Mouse (Mus musculus) heart, adult 10 weeks (tissue): Measurements from ENCODE around the gene Pllp. TPM values are rescaled to one million over a fixed set of nuclear protein-coding genes. Genes with fewer than 3 reads are reported as not detected.

Experiments
- polyA plus RNA-seq: library from polyadenylated mRNA; stranded (reverse); fragments of 350-450 nt; fragmentation: Illumina TruSeq; extraction: RNeasy Lipid Tissue Mini Kit (QIAGEN cat#74804); gene quantifications from one replicate; pipeline ENCODE4 v1.2.3, GENCODE M21; 2014; ENCODE audit warnings: low read depth, low replicate concordance

Gene Pllp
- 1.2 TPM for polyA plus RNA-seq

DNA sequence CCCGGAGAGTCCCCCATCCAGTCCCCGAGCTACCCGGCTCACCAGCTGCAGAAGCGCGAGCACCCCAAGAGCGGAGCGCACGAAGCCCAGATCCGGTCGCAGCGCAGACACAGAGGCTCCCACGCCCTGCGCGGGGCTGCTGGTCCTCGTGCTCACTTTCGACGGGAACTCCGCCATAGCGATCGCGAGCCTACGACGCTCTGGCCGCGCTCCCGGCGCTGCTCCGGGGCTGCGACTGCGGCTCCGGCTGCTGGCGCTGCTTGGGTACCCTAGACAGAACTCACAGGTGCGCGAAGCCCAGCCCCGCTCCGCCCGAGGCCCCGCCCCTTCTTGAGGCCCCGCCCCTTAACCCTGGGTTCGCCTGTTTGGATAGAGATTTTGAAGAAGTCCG is at the start of gene Pllp:
Gene Pllp, minus strand, starts transcription at position 285 of the 391 bp plus-strand sequence.

GRCm38 (mm10) chr8:94745476-94746184 is 49.6 kb upstream of the Pllp start, which contains the start of gene Ccl22:
Gene Ccl22 (plus strand): TSS chr8:94745590.

DNA sequence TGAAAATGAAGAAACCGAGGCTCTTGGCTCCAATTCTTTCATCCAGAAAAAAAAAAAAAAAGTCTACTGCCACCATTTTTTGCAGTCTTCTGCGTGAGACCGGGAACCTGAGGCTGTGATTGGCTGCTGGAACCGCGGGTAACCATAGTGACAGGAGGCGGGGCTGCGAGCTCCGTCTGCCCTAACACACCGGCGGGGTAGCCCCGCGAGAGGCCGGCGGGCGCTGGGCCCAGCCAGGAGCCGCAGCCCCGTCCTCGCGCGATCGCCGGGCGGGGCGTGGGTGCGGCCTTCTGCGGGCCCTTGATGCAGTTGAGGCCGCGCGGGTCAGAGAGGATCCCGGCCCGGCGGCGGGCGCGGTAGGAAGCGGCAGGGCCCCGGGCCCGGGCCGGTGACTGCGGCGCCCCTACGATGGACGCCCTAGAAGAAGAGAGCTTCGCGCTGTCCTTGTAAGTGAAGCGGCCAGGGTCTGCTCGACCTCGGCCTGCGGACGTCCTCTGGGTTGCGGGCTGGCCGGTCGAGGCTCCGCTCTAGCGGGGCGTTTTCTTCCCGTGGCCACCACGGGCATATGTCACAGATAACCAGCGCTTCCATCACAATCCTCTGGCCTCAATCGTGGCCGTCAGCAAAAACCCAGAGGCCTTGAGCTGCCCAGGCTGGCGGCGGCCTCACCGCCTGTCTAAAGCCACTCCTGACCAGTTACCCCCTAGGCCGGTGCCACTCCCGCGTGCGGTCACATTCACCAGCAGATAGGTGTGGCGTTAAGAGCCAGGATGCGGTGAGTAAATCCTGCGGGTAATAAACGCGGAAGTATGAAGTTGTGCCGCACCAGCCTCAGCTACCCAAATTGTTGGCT is 29.4 kb downstream of the Pllp start, which contains the start of gene Arl2bp:
Gene Arl2bp, plus strand, starts transcription at position 145 of the 853 bp plus-strand sequence.

Other genes starting within 250 kb of the Pllp start
- 5.0 TPM for gene Cpne2, start 163.3 kb downstream of the Pllp start, polyA plus RNA-seq
- gene Rspry1, start 94.3 kb downstream of the Pllp start, polyA plus RNA-seq, result 9.7 TPM
- gene Fam192a, start 94.3 kb downstream of the Pllp start, polyA plus RNA-seq, result 28.1 TPM
- gene Arl2bp, start 29.7 kb downstream of the Pllp start, polyA plus RNA-seq, result 93.4 TPM
- gene Ccl22, start 49.3 kb upstream of the Pllp start, polyA plus RNA-seq, result 0.21 TPM
- 7.1 TPM for gene Cx3cl1, start 75.7 kb upstream of the Pllp start, polyA plus RNA-seq
- gene Ccl17, start 114.2 kb upstream of the Pllp start, polyA plus RNA-seq, result not detected
- gene Coq9, start 142.0 kb upstream of the Pllp start, polyA plus RNA-seq, result 569 TPM
- 68.4 TPM for gene Ciapin1, start 142.1 kb upstream of the Pllp start, polyA plus RNA-seq
- 82.7 TPM for gene Polr2c, start 161.2 kb upstream of the Pllp start, polyA plus RNA-seq
- gene Dok4, start 180.1 kb upstream of the Pllp start, polyA plus RNA-seq, result 17.0 TPM
- 5.2 TPM for gene Ccdc102a, start 221.8 kb upstream of the Pllp start, polyA plus RNA-seq
- gene Adgrg5, start 227.4 kb upstream of the Pllp start, polyA plus RNA-seq, result 0.16 TPM